Mouse (Mus musculus) kidney, adult 2 months (tissue): ENCODE data around the gene Dcun1d4.

ENCODE experiments used
- CTCF ChIP-seq: fragments of 200-500 bp; conservative IDR thresholded peaks from 2 replicates; pipeline ENCODE4 v1.5.1; 2011; ENCODE audit warnings: low read depth, mild to moderate bottlenecking, control low read depth, low read length, moderate library complexity, mixed read lengths; ENCODE audit not compliant: insufficient read depth, insufficient read length
- POLR2A ChIP-seq: fragments of 200-500 bp; IDR thresholded peaks from one replicate; pipeline ENCODE4 v1.6.1; 2011; ENCODE audit warnings: low read depth, low read length, control low read depth

DNA sequence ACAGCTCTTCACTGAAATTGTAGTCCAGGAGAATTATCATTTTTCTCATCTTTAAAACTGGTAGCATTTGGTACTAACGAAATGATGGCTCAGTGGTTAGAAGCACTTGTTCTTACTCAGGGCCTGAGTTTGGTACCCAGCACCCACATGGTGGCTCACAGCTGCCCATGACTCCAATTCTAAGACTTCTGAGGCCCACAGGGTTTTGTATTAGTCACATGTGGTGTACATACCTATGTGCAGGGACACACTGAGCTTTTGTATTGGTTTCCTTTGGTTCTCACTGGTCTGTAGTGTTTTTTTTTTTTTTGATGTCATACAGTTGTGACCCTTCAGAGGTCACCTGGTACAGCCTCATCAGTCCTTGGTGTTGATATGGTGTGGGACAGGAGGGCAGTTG lies 68.0 kb downstream of the Dcun1d4 start:
- TF ChIP-seq CTCF (no peak), POLR2A (no peak)
